Mouse (Mus musculus) midbrain, postnatal 0 days (tissue): ENCODE results near the gene Card10. TPM values are rescaled to one million over a fixed set of nuclear protein-coding genes. Genes with fewer than 3 reads are reported as not detected.

Experiments used
- ATAC-seq: fragments of 200-750 bp; cut with Nextera tagmentation; 2 replicates; pipeline ENCODE4 v1.8.0; 2017; ENCODE audit warnings: moderate number of reproducible peaks, mild to moderate bottlenecking, moderate TSS enrichment, moderate library complexity; ENCODE audit not compliant: low FRiP score
- DNase-seq: peaks from one replicate; pipeline ENCODE4 v3.0.0-alpha.2; 2015; ENCODE audit warnings: low spot score
- H3K27ac ChIP-seq: fragments of 300-500 bp; sonication (generic); 2 replicates; pipeline ENCODE4 v1.5.1; 2014; ENCODE audit warnings: low read depth, mild to moderate bottlenecking, low read length, mixed read lengths
- H3K27me3 ChIP-seq: fragments of 300-500 bp; sonication (generic); 2 replicates; pipeline ENCODE4 v1.6.1; 2014; ENCODE audit warnings: low read length, control low read depth, mixed read lengths; ENCODE audit not compliant: insufficient read depth
- H3K36me3 ChIP-seq: fragments of 300-500 bp; sonication (generic); 2 replicates; pipeline ENCODE4 v1.6.1; 2014; ENCODE audit warnings: low read length, control low read depth, mixed read lengths; ENCODE audit not compliant: insufficient read depth
- H3K4me1 ChIP-seq: fragments of 300-500 bp; sonication (generic); 2 replicates; pipeline ENCODE4 v1.6.1; 2014; ENCODE audit warnings: mild to moderate bottlenecking, control low read depth, antibody characterized with exemption, low read length, mixed read lengths; ENCODE audit not compliant: insufficient read depth
- H3K4me2 ChIP-seq: fragments of 300-500 bp; sonication (generic); 2 replicates; pipeline ENCODE4 v1.6.1; 2014; ENCODE audit warnings: low read depth, mild to moderate bottlenecking, low read length, mixed read lengths; ENCODE audit not compliant: poor library complexity, severe bottlenecking
- H3K4me3 ChIP-seq: fragments of 300-500 bp; sonication (generic); 2 replicates; pipeline ENCODE4 v1.5.1; 2014; ENCODE audit warnings: low read depth, mild to moderate bottlenecking, low read length, moderate library complexity
- H3K9ac ChIP-seq: fragments of 300-500 bp; sonication (generic); replicated peaks from 2 replicates; pipeline ENCODE4 v1.6.1; 2014; ENCODE audit warnings: mild to moderate bottlenecking, low read length, moderate library complexity, mixed read lengths; ENCODE audit not compliant: poor library complexity, severe bottlenecking
- H3K9me3 ChIP-seq: fragments of 300-500 bp; sonication (generic); 2 replicates; pipeline ENCODE4 v1.6.1; 2016; ENCODE audit warnings: low read length, control low read depth
- CTCF ChIP-seq: IDR thresholded peaks from 2 replicates; pipeline ENCODE4 v1.5.1; 2016; ENCODE audit warnings: antibody characterized with exemption, mild to moderate bottlenecking
- WGBS: fragments of 180-500 bp; shearing (Covaris S2); extraction: QIAGEN DNeasy Blood & Tissue Kit; methylation state at CpG from one replicate; pipeline ENCODE4 v1.1.7; 2014; 5-methylcytosine and 5-hydroxymethylcytosine counted together
- polyA plus RNA-seq: library from polyadenylated mRNA; unstranded; fragments of >200 nt; fragmentation: Nextera tagmentation; extraction: Ambion mirVana; gene quantifications from 2 replicates; pipeline ENCODE4 v1.2.1, GENCODE M21; 2015
- total RNA-seq: library from RNA; depleted of rRNA; stranded (reverse); fragments of >200 nt; gene quantifications from 2 replicates; pipeline ENCODE4 v1.2.3, GENCODE M21; 2014

Card10 gene
- total and polyA plus RNA-seq, 2 experiments from 2014 or later: 0.71 to 2.5 TPM

DNA sequence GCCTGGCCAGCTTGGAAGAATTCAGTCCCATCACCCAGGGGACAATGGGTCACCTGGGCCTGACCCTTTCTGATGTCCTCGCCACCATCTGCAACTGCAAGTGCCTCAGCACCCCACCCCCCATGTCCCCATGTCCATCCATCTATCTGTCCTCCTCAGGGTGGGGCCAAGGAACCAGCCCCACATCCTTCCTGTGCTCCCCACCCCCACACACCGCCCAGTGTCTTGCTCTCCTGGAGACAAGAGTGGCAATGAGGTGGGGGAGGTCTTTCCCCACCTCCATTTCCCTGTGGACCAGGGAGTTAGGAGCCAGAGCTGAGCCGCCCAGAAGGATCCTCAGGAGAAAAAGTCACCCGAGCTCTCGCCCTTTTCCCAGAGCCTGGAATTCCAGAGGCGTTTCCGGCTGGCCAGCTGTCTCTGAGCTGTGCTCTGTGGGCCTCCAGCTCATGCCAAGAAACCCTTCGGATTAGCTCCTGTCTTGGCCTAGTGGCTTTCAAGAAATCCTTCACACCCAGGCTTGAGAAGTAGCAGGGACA is 33.3 kb upstream of the Card10 start:
- TF ChIP-seq CTCF: no peak
- H3K4me1 ChIP-seq: peaks cover 9% of the 10 kb centered on the region; the same call in 1 of the 2 replicates
- 53% methylated on average over 8 of the region's 8 CpGs for WGBS
- H3K36me3 ChIP-seq: no peaks in the 10 kb centered on the region
- no peak overlapping the region for H3K9ac ChIP-seq
- ATAC-seq (no peak), DNase-seq (no peak)
- H3K27me3 ChIP-seq: peaks cover 8% of the 10 kb centered on the region; the same call in 1 of the 2 replicates
- no peak overlapping the region for H3K4me3 ChIP-seq
- H3K4me2 ChIP-seq: no peak overlapping the region
- H3K27ac ChIP-seq: peak overlapping the region; percentile 13; the same call in 1 of the 2 replicates
- no peaks in the 10 kb centered on the region for H3K9me3 ChIP-seq

DNA sequence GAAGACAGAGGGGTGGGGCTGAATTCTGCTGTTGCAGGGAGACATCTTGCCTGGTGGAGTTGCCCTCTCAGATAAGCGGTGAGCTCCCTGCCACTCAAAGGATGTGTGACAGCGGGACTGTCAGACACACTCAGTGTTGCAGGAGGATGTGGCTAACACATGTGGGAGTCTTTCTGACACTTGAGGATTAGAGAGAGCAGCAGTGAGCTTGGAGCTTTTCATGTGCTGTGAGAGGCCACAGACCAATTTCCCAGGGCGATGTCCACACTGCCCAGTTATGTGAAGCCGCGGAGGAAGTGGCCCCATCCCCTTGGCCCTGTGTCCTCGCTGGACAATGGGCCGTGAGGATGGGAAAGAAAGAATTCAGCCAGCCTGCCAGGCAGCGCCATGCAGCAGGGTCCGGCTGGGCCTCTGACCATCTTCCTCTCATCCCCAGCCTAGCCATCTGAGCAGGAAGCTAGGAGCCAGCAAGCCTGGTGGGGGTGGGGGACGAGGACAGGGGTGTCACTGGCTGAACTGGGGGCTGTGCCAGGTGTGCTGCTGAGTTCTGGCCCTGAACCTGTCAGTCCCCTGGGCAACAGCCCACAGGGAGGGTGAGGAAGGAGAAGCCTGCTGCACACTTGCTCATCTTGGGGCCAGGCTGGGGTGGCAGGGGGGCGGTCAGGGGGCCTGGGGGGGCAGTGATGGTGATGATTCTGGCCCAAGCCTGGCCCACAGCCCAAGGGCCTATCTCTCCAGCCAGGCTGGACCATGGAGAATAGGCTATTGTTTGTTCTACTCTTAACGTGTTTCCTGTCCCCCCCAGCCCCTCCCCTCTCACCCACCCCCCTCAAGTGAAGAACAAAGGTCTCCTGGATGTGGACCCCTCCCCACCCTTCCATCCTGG is 32.6 kb upstream of the Card10 start:
- ATAC-seq (peak; percentile 48), DNase-seq (peak; percentile 71)
- WGBS: 16% methylated on average over 11 of the region's 12 CpGs
- no peaks in the 10 kb centered on the region for H3K9me3 ChIP-seq
- no peak overlapping the region for H3K4me3 ChIP-seq
- no peak for TF ChIP-seq CTCF
- no peaks in the 10 kb centered on the region for H3K36me3 ChIP-seq
- peak overlapping the region; percentile 63 for H3K27ac ChIP-seq
- peaks cover 9% of the 10 kb centered on the region; the same call in 1 of the 2 replicates for H3K4me1 ChIP-seq
- 0 out of 2 replicates have a peak, but pooled peaks cover 1% of the 10 kb centered on the region for H3K27me3 ChIP-seq
- H3K4me2 ChIP-seq: no peak overlapping the region
- no peak overlapping the region for H3K9ac ChIP-seq

DNA sequence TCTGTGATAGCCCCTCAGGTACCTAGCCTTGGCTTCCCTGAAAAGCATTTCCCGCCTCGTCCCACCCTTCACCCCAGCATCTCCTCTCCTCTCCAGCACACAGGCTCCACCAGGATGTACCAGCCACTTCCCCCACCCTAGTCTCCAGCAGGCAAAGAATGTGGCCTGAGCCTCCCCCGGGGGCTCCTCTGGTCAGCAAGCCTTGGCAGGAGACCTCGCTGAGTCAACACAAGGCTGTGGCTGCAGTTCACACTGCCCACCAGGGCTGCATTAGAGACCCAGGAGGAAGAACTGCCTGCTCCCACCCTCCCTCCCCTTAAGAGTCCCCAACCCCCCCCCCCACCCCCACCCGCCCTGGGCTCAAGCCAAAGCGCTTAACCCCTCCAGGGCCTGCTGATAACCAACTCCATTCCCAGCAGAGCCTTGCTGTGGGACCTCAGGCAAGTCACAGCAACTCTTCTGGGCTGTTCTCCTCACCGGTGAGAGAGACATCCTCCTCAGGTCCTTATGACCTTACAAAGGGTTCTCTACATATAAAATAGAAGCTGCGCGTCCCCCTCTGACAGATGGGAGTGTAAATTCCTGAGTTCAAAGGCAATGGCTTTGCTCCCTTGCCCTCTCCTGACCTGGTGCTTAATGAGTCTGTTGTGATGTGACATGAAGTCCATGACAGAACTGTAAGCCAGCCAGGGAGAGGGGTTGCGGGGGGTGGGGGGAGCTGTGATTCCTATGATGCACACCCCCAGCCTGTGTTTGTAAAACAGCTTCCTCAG is 31.6 kb upstream of the Card10 start:
- no peak overlapping the region for H3K4me3 ChIP-seq
- 57% methylated on average over 10 of the region's 10 CpGs for WGBS
- H3K27ac ChIP-seq: no peak overlapping the region; the same call in 1 of the 2 replicates
- no peak overlapping the region for H3K9ac ChIP-seq
- peak; percentile 44 for DNase-seq
- no peaks in the 10 kb centered on the region for H3K27me3 ChIP-seq
- H3K4me2 ChIP-seq: no peak overlapping the region
- no peak for TF ChIP-seq CTCF
- no peaks in the 10 kb centered on the region for H3K36me3 ChIP-seq
- peaks cover 3% of the 10 kb centered on the region; the same call in 1 of the 2 replicates for H3K4me1 ChIP-seq
- H3K9me3 ChIP-seq: no peaks in the 10 kb centered on the region
- ATAC-seq: no peak

DNA sequence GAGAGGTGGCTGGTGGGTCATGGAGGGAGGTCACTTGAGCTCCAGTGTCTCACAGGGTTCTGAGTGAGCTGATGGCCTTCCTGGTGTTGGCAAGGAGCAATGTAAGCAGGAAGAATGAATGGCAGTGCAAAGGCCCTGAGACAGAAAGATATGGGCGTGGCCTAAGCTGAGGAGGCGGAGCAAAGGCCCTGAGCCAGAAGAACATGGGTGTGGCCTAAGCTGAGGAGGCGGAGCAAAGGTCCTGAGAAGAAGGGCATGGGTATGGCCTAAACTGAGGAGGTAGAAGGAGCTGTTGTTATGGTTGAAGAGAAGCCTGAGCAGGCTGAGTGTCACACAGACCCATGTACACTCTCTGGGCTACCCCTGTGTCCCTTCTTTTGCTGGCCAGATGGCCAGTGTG is 30.7 kb upstream of the Card10 start:
- no peak overlapping the region for H3K4me3 ChIP-seq

DNA sequence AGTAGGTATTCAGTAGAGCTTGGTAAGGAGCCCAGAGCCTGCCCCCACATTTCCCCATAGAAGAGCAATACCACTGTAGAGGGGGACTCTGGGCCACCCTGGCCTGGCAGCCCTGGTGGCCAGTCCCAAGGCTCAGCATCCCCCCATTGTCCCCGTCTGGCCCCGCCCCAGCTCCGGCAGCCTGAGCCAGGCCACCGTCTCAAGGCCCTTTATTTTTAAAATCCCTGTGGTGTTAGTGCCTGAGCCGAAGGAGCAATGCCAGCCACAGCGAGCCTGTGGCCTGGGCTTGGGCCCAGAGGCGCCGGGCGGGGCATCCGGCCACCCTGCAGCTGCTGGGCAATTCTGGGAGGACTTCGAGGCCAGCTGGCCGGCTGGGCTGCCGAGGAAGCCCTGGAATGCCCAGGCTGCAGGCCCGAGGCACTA is 29.9 kb upstream of the Card10 start:
- whole genome bisulfite sequencing: 8% methylated on average over 14 of the region's 14 CpGs

More for the DNA sequence above, 30.7 kb upstream of the Card10 start:
- WGBS: 98% methylated on average over 3 of the region's 3 CpGs
- Histone ChIP-seq H3K36me3 (no peaks in the 10 kb centered on the region), H3K4me2 (no peak overlapping the region), H3K27ac (peak overlapping the region; percentile 60; the same call in 1 of the 2 replicates), H3K9me3 (no peaks in the 10 kb centered on the region), H3K4me1 (0 out of 2 replicates have a peak, but pooled peaks cover 3% of the 10 kb centered on the region), H3K9ac (no peak overlapping the region), H3K27me3 (no peaks in the 10 kb centered on the region)
- TF ChIP-seq CTCF: no peak
- ATAC-seq (no peak), DNase-seq (no peak)

More for the DNA sequence above, 29.9 kb upstream of the Card10 start:
- Histone ChIP-seq H3K4me1 (0 out of 2 replicates have a peak, but pooled peaks cover 9% of the 10 kb centered on the region), H3K27me3 (no peaks in the 10 kb centered on the region), H3K9ac (no peak overlapping the region), H3K27ac (peak overlapping the region; percentile 60; the same call in 1 of the 2 replicates), H3K4me3 (no peak overlapping the region), H3K9me3 (no peaks in the 10 kb centered on the region), H3K36me3 (no peaks in the 10 kb centered on the region), H3K4me2 (no peak overlapping the region)
- ATAC-seq: peak; percentile 78
- peak; percentile 88 for DNase-seq
- no peak for TF ChIP-seq CTCF
